Mouse (Mus musculus) c-Kit-positive CD71-negative TER-119-negative erythroid progenitor cells, embryonic 14.5 days (primary cell): ENCODE results near the gene Uso1.

ENCODE experiments used
- DNase-seq: peaks from one replicate; pipeline ENCODE4 v3.0.0-alpha.2; 2013; ENCODE audit warnings: low read depth

The Uso1 gene

DNA sequence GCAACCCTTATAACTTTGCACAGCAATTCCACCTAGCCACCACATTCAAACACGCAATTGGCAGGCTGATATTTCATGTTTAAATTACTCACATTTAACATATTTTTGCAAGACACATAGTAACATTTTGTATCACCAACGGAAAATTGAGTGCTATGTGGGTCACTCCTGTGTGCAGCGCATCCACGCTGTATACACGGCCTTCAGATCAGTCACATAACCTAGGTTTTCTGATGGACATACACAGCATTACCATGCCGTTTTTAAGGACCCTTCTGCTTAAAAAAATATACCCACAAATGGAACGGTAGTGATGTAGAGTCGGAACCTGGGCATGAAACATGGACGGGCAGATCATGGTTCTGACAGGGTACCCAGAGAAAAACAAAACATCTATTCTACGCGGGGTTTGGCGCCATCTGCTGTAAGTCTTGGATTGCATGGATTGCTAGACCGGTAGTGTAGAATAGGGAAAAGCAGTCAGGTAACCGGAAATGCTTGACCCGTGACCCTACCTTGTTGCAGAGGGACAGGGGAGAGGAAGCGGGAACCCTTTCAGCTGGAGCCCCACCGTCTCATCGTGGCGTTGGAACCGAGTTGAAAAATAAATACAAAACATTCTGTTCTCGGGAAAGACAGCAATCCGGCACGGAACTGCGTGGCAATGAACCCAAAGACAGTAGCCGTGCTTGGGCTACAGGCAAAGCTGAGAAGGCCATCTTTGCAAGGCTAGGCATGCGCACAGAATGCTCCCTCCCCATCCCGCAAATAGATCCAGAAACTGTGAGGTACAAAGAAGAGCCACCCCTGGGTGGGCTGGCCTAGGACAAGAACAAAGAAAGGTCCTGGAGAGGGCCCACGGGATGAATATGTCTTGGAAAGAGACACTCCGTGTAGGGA lies 101.8 kb downstream of the Uso1 start:
- DNase-seq, result no peak

DNA sequence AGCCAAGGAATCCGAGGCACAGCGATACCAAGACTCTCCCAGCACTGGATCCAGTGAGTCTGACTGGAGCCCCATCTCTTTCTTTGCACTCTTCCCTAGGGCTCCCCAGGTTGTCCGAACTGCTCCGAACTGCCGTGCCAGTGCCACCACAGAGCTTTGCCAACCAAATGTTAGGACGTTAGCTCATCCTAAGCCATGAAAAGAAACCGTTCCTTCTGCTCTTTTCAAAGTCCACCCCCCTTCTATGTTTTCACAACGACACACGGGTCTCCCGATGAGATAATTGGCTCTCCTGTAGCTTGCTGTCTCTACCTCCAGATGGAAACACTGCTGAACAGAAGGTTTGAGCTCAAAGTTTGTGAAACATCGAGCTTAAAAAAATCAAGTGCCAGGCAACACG lies 103.0 kb downstream of the Uso1 start:
- no peak for DNase-seq

DNA sequence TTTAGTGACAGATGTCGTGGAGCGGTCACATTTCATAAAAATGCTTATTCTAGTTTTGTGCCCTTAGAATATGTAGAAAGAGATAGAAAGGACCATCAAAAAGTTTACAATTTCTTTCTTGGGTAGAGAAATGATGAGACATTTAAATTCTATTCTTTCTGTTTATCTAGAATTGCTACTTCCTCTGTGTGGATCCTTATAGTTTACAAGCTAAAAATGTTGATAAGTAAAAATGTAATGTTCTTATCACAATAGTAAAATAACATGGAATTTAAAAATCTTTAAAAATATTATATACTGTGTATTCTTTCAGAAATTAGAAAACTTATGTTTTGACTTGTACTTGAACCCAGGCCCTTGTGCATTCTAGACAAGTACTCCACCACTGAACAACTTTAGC lies 107.2 kb downstream of the Uso1 start:
- DNase-seq, result no peak

DNA sequence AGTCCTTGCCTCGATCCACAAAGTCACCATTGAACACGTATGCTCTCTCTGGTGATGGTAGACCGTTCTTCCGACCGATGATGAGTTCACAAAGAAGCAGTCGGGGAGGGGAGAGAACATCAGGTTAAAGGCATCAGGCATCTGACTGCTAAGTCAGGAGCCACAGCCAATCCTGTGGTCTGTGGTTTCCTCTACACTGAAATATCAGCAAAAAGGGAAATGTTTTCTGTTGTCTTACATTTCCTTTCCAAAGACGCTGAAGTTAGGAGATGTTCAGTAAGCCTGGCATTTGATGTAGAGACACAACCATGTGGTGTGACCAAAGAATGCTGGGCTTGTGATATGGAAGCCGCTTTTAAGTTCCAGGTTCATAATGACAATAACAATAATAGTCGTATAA lies 107.7 kb downstream of the Uso1 start:
- DNase-seq, result peak; percentile 52

DNA sequence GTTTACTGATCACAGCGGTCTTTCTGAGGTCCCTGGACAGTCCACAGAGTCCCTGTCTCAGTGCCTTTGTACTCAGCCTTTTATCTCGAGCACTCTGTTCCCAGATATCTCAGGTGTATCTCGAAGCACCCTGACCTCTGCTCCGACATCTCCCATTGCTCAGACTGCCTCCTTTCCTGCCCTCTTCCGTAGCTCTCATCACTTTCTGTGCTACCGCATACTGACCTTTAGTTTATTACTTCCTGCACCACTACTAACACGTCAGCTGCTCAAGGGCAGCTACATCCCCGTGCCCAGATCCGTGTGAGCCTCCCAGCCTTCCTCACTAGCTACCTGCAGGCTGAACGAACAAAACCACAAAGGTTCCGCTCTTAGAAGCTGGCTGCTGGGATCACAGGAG lies 110.9 kb downstream of the Uso1 start:
- no peak for DNase-seq

DNA sequence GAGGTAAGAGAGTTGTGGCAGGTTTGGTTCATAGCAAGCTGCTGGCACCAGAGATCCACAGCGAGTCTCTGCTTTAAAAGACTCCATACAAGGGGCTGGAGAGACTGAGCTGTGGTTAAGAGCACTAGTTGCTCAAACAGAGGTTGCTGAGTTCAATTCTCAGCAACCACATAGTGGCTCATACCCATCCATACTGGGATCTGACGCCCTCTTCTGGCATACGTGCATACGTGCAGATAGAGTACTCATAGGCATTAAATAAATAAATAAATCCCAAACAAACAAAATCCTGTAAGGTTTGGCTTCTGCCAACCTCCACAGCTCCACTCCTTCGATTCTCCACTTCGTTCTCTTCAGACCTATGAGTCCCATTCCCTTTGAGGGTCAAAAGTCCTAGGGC lies 114.3 kb downstream of the Uso1 start:
- no peak for DNase-seq
